Mouse (Mus musculus) c-Kit-positive CD71-negative TER-119-negative erythroid progenitor cells, embryonic 14.5 days (primary cell): ENCODE data around the gene Ptprr.
A peak's percentile ranks its signal among the peaks of the same experiment; 100 is the strongest.

ENCODE experiments used
- DNase-seq: peaks from one replicate; pipeline ENCODE4 v3.0.0-alpha.2; 2013; ENCODE audit warnings: low read depth

The Ptprr gene

DNA sequence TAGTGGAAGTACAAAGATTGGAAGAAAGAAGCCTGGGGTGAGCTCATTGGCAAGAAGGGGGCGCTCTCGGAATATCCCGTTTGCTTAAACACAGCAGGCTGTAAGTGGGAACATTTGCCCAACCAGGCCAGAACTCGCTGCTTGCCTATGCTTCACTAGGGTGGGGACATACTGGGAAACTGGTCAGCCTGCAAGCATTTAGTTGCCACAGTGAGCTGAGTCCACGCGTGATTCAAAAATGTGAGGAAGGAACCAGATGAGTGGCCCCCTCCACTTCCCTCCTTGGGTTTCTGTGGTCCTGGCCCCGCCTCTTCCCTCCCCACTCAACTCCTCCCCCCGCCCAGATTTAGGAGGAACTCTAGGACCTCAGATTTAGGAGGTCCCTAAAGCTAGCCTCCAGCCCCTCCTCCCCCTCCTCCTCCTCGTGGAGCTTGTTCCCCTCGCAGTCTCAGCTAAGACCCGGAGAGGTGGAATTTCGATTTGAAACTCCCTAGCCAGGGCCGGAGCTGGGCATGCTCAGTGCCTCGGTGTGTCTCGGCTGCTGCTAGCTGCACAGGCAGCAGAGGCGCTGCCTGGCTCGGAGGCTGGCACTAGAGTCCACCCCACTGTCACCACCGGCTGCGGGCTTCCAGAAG is at the start of gene Ptprr:
Ptprr (plus strand) TSS at position 369 of the 635 bp plus-strand sequence.
- no peak for DNase-seq

- no peak for DNase-seq
Measured at GRCm38 (mm10) chr10:115976345-115976744, 41.7 kb upstream of the Ptprr start.

- no peak for DNase-seq
Measured at GRCm38 (mm10) chr10:115978992-115979391, 39.0 kb upstream of the Ptprr start.

- DNase-seq = no peak
Measured at GRCm38 (mm10) chr10:115980018-115980417, 38.0 kb upstream of the Ptprr start.

GRCm38 (mm10) chr10:115984308-115984707 is 33.7 kb upstream of the Ptprr start:
- no peak for DNase-seq

DNA sequence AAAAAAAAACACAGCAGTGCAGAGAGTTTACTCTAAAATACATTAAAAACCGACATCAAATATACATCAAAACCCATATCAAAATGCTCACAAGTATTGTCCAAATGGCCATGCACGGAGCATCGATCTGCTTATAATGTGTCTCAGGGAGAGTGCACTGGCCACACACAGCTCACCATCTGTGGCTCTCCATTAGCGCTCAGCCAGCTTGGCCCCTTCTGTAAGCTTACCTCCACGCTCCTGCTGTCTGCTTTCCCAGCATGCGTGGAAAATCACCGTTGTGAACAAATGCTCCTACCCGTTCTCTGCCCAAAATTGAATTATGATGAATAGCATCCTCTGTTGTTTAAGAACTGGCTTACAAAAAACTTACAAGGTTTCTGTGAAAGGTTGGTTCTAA is 16.2 kb upstream of the Ptprr start:
- no peak for DNase-seq

DNA sequence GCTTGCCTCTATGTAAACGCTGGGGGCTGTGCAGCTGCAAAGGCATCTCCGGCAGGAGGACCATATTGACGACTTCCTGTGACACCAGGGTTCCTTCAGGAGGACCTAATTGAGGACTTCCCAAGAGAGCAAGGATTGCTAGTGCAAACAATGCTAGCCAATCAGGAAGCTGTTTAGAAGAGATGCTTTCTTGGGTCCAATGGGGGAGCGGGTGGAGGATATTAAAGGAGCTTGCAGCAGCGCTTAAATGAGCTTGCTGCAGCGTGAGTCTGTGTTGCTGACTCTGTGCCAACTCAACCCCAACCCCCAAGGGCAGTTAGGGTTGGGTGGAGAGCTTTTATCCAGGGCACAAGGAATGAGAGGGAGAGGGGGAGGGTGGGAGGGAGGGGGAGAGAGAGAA is 11.3 kb upstream of the Ptprr start:
- DNase-seq = no peak

- no peak for DNase-seq
Measured at GRCm38 (mm10) chr10:116018480-116018891, 473 bp downstream of the Ptprr start.

DNA sequence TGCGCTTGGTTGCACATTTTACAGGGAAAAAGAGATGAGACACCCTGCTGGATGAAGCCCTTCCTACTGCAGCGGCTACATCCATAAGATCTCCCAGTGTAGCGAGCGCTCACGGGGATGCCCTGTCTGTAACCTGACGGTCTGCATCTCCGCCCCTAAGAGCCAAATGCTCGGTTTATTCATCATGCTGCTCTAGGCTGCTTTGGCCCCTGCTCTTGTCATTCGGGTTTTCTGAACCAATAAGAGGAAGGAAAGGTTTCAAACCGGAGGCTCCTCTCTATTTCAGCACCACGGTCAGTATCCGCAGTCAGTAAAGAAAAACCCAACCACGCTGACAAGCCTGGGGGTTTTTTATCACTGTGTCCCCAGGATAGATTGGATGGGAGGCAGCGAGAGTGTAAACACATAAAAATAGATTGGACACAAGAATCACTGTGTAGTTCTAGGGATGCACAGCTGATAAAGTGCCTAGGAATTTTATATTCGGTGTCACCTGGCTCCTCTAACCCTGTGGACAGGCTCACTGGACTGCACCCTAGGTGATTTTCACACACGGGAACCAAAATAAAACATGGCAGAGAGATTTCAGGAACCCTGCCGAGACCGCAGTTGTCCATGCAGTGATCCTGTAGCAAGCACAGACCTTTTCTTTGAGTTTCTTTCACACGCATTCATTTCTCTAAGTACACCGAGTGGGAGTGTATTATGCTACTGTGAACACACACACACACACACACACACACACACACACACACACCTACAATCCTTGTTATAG is 1.3 kb downstream of the Ptprr start:
- DNase-seq = peak; percentile 34

DNA sequence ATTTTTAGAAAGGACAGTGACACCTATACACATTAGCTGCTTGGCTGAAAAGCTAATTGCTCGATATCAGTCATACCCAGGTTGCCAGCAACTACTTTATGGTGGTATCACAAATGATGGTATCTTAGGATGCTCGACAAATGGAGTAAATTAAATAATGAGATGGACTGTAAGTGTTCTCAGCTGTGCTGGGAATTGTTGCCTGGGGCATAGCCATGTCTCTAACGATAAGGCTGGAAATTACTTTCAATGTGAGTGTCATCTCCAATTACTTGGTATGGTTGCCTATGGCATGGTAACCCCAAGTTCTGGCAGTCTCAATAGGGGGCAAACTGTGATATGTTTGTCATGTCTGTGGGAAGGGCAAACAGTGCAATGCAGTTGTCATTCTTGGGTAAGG is 3.1 kb downstream of the Ptprr start:
- DNase-seq = no peak

DNA sequence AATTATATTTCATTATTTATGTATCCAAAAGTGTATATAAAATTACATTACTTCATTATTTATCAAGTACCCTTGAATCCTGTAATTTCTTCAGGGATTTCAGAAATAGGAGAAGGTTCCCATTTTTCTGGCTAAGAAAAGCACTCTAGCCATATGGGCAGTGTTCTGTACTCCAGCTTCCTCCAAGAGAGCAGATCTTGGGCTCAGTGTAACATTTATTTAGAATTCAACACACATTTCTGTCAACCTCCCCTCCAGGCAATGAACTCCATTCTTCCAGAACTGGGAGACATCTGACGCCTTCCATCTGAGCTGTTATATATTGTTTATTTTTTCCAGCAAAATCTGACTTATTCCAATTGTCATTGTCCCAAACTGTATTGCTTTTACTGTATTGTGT is 20.1 kb downstream of the Ptprr start:
- DNase-seq = no peak

GRCm38 (mm10) chr10:116075954-116076353 is 57.9 kb downstream of the Ptprr start:
- no peak for DNase-seq

DNA sequence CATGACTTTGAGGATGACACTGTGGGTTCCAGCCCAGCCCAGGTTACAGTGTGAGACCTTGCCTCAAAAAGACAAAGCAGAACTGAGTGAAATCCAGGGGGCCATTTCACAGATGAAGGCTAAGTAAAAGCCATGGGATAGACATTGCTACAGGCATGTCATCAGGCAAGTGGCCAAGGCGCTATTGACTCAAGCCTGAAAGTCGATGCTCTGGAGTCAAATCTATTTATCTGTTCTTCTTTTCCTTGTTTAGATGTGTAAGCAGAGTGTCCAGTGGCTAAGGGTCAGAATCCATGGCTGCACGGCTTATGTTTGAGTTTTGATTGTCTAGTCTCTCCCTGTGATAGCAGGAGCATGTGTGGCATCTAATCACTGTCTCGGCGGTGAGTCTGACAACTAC is 60.6 kb downstream of the Ptprr start:
- DNase-seq = no peak

DNA sequence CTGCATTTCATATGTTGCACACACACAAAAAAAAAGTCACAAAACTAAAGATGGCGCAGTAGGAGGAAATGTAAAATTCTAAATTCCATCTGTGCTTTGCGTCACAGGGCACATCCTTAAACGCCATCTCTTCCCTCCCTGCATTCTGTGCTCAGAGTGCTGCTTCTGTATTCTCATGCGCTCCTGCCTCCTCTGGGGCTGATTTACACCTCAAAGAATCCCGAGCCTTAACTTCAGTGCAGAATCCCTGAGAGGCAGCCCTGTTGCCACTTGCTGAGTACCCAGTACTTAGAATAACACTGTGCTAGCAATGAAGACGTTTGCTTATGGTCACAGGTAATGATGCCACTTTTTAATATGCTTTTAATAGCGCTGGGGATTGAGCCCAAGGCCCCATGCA is 61.4 kb downstream of the Ptprr start:
- no peak for DNase-seq

GRCm38 (mm10) chr10:116080841-116081240 is 62.8 kb downstream of the Ptprr start:
- DNase-seq = no peak

- DNase-seq = peak; percentile 4
Measured at GRCm38 (mm10) chr10:116083965-116084364, 66.0 kb downstream of the Ptprr start.

- no peak for DNase-seq
Measured at GRCm38 (mm10) chr10:116096466-116096865, 78.5 kb downstream of the Ptprr start.

DNA sequence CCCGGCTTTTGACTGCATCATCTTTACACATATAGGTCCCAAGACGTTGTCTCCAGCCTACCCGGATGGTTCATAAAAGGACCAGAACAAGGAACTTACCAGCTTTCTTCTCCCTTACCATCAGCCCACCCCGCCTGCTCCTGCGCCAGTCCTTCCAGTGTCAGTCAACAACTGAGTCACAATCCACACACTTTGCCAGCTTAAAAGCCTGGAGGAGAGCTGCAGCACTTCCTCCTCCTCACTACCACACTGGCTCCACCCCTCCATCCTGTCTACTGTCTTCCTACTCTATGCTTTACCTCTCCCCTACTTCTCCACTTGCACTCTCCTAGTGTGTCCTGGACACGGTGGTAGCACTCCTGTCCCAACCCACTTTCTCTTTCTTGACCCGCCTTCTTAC is 80.5 kb downstream of the Ptprr start:
- DNase-seq = no peak

- DNase-seq = no peak
Measured at GRCm38 (mm10) chr10:116108176-116108575, 90.2 kb downstream of the Ptprr start.

DNA sequence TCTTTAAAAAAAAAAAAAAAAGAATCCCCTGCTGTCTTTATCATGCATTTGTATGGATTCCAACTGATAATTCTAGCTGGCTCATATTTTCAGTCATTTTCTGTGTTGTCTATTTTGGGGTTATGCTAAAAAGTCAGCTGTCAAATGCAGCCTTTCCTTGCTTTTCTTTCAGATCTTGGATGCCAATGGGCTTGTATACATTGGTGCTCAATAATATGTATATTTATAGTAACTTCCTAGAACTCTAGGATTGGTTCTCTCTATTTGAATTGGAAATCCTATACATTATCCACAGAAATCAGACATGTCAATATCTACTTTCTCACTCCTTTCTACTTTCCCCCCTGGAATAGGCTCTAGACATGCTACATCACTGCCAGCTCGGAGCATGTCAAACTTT is 90.7 kb downstream of the Ptprr start:
- no peak for DNase-seq

GRCm38 (mm10) chr10:116112868-116113267 is 94.9 kb downstream of the Ptprr start:
- no peak for DNase-seq

DNA sequence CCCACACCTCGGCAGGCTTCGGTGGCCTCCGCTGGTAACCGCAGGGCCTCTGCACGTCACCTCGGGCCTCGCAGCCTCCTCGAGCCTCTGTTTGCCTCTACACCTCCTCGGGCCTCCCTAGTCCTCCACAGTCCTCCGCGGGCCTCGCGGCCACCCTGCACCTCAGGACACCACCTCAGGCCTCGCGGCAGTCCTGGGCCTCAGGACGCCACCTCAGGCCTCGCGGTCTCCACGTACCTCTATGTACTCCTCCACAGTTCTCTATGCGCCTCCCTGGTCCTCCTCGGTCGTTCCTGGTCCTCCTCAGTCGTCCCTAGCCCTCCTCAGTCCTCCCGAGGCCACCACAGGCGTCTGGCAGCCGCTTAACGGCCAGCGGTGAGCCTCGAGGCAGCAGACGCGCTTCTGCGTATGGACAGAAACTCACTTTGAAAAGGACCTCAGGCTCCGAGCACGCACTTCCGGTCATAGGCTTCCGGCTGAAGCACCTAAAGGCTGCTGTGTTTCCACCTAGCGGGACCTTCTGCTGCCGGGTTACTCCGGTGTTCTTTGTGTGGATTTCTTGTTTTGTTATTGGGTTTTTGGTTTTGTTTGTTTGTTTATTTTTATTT is 96.0 kb downstream of the Ptprr start, which contains the start of gene 4933416C03Rik:
4933416C03Rik (minus strand) TSS at position 51 of the 608 bp plus-strand sequence.
- no peak for DNase-seq
